Mouse (Mus musculus): ENCODE measurements around the gene Npcd. TPM values are rescaled to one million over a fixed set of nuclear protein-coding genes. Genes with fewer than 3 reads are reported as not detected.

The Npcd gene
- polyA plus RNA-seq, 1 experiment from 2014 or later, result not detected

GRCm38 (mm10) chr15:79873545-79873944 lies 39.5 kb upstream of the Npcd start:
- 90% methylated on average over 8 of the region's 8 CpGs for WGBS
- H3K36me3 ChIP-seq (ENCODE audit: control insufficient read depth, insufficient read depth, low read length), result no peaks in the 10 kb centered on the region
- no peaks in the 10 kb centered on the region for H3K27me3 ChIP-seq (ENCODE audit: control insufficient read depth, insufficient read depth, low read length)
- ATAC-seq (ENCODE audit: low FRiP score), result no peak
- H3K4me3 ChIP-seq (ENCODE audit: low read depth, low read length), result no peak overlapping the region
- H3K4me1 ChIP-seq (ENCODE audit: control insufficient read depth, insufficient read depth, low read length), result no peaks in the 10 kb centered on the region
- no peak for DNase-seq (ENCODE audit: low spot score, missing footprints)
- H3K9me3 ChIP-seq (ENCODE audit: control insufficient read depth, low read length), result no peaks in the 10 kb centered on the region
- no peak overlapping the region for H3K4me2 ChIP-seq
- no peak overlapping the region for H3K27ac ChIP-seq (ENCODE audit: low read depth, low read length)
- no peak overlapping the region for H3K9ac ChIP-seq (ENCODE audit: low read length)

- no peak overlapping the region for H3K9ac ChIP-seq (ENCODE audit: low read length)
- no peak for ATAC-seq (ENCODE audit: low FRiP score)
- H3K9me3 ChIP-seq (ENCODE audit: control insufficient read depth, low read length), result no peaks in the 10 kb centered on the region
- H3K4me2 ChIP-seq, result no peak overlapping the region
- DNase-seq (ENCODE audit: low spot score, missing footprints), result no peak
- no peaks in the 10 kb centered on the region for H3K36me3 ChIP-seq (ENCODE audit: control insufficient read depth, insufficient read depth, low read length)
- 88% methylated on average over 3 of the region's 3 CpGs for WGBS
- no peaks in the 10 kb centered on the region for H3K4me1 ChIP-seq (ENCODE audit: control insufficient read depth, insufficient read depth, low read length)
- H3K27ac ChIP-seq (ENCODE audit: low read depth, low read length), result no peak overlapping the region
- no peak overlapping the region for H3K4me3 ChIP-seq (ENCODE audit: low read depth, low read length)
- H3K27me3 ChIP-seq (ENCODE audit: control insufficient read depth, insufficient read depth, low read length), result no peaks in the 10 kb centered on the region
Observed at GRCm38 (mm10) chr15:79867260-79868002, 33.4 kb upstream of the Npcd start.

- no peaks in the 10 kb centered on the region for H3K27me3 ChIP-seq (ENCODE audit: control insufficient read depth, insufficient read depth, low read length)
- DNase-seq (ENCODE audit: low spot score, missing footprints), result no peak
Observed at GRCm38 (mm10) chr15:79859821-79860220, 25.8 kb upstream of the Npcd start.

GRCm38 (mm10) chr15:79858979-79859378 lies 24.9 kb upstream of the Npcd start:
- Histone ChIP-seq H3K36me3 (ENCODE audit: control insufficient read depth, insufficient read depth, low read length) (no peaks in the 10 kb centered on the region), H3K4me1 (ENCODE audit: control insufficient read depth, insufficient read depth, low read length) (no peaks in the 10 kb centered on the region), H3K27ac (ENCODE audit: low read depth, low read length) (no peak overlapping the region), H3K27me3 (ENCODE audit: control insufficient read depth, insufficient read depth, low read length) (no peaks in the 10 kb centered on the region), H3K4me3 (ENCODE audit: low read depth, low read length) (no peak overlapping the region), H3K9ac (ENCODE audit: low read length) (no peak overlapping the region), H3K9me3 (ENCODE audit: control insufficient read depth, low read length) (no peaks in the 10 kb centered on the region), H3K4me2 (no peak overlapping the region)
- 84% methylated on average over 5 of the region's 5 CpGs for WGBS
- DNase-seq (ENCODE audit: low spot score, missing footprints) (no peak), ATAC-seq (ENCODE audit: low FRiP score) (no peak)

More at GRCm38 (mm10) chr15:79859821-79860220, 25.8 kb upstream of the Npcd start:
- Histone ChIP-seq H3K4me3 (ENCODE audit: low read depth, low read length) (no peak overlapping the region), H3K27ac (ENCODE audit: low read depth, low read length) (no peak overlapping the region), H3K4me1 (ENCODE audit: control insufficient read depth, insufficient read depth, low read length) (no peaks in the 10 kb centered on the region), H3K9ac (ENCODE audit: low read length) (no peak overlapping the region), H3K4me2 (no peak overlapping the region), H3K9me3 (ENCODE audit: control insufficient read depth, low read length) (no peaks in the 10 kb centered on the region), H3K36me3 (ENCODE audit: control insufficient read depth, insufficient read depth, low read length) (no peaks in the 10 kb centered on the region)
- 91% methylated on average over 9 of the region's 9 CpGs for WGBS
- ATAC-seq (ENCODE audit: low FRiP score), result no peak

GRCm38 (mm10) chr15:79850143-79850542 lies 16.1 kb upstream of the Npcd start:
- Histone ChIP-seq H3K27ac (ENCODE audit: low read depth, low read length) (no peak overlapping the region), H3K27me3 (ENCODE audit: control insufficient read depth, insufficient read depth, low read length) (no peaks in the 10 kb centered on the region), H3K4me2 (no peak overlapping the region), H3K9ac (ENCODE audit: low read length) (no peak overlapping the region), H3K9me3 (ENCODE audit: control insufficient read depth, low read length) (no peaks in the 10 kb centered on the region), H3K36me3 (ENCODE audit: control insufficient read depth, insufficient read depth, low read length) (no peaks in the 10 kb centered on the region), H3K4me1 (ENCODE audit: control insufficient read depth, insufficient read depth, low read length) (no peaks in the 10 kb centered on the region), H3K4me3 (ENCODE audit: low read depth, low read length) (no peak overlapping the region)
- DNase-seq (ENCODE audit: low spot score, missing footprints), result no peak
- ATAC-seq (ENCODE audit: low FRiP score), result no peak
- 87% methylated on average over 2 of the region's 2 CpGs for WGBS

GRCm38 (mm10) chr15:79847100-79847499 lies 13.1 kb upstream of the Npcd start:
- DNase-seq (ENCODE audit: low spot score, missing footprints) (no peak), ATAC-seq (ENCODE audit: low FRiP score) (no peak)
- H3K9ac ChIP-seq (ENCODE audit: low read length), result no peak overlapping the region
- WGBS, result 26% methylated on average over 5 of the region's 5 CpGs
- H3K9me3 ChIP-seq (ENCODE audit: control insufficient read depth, low read length), result no peaks in the 10 kb centered on the region
- H3K27ac ChIP-seq (ENCODE audit: low read depth, low read length), result no peak overlapping the region
- H3K27me3 ChIP-seq (ENCODE audit: control insufficient read depth, insufficient read depth, low read length), result no peaks in the 10 kb centered on the region
- no peaks in the 10 kb centered on the region for H3K4me1 ChIP-seq (ENCODE audit: control insufficient read depth, insufficient read depth, low read length)
- H3K4me3 ChIP-seq (ENCODE audit: low read depth, low read length), result no peak overlapping the region
- H3K4me2 ChIP-seq, result no peak overlapping the region
- no peaks in the 10 kb centered on the region for H3K36me3 ChIP-seq (ENCODE audit: control insufficient read depth, insufficient read depth, low read length)

GRCm38 (mm10) chr15:79845986-79846385 lies 11.9 kb upstream of the Npcd start:
- no peak overlapping the region for H3K4me2 ChIP-seq
- H3K27me3 ChIP-seq (ENCODE audit: control insufficient read depth, insufficient read depth, low read length), result no peaks in the 10 kb centered on the region
- no peaks in the 10 kb centered on the region for H3K36me3 ChIP-seq (ENCODE audit: control insufficient read depth, insufficient read depth, low read length)
- ATAC-seq (ENCODE audit: low FRiP score) (no peak), DNase-seq (ENCODE audit: low spot score, missing footprints) (no peak)
- no peak overlapping the region for H3K9ac ChIP-seq (ENCODE audit: low read length)
- WGBS, result 76% methylated on average over 4 of the region's 4 CpGs
- no peaks in the 10 kb centered on the region for H3K4me1 ChIP-seq (ENCODE audit: control insufficient read depth, insufficient read depth, low read length)
- H3K27ac ChIP-seq (ENCODE audit: low read depth, low read length), result no peak overlapping the region
- no peak overlapping the region for H3K4me3 ChIP-seq (ENCODE audit: low read depth, low read length)
- no peaks in the 10 kb centered on the region for H3K9me3 ChIP-seq (ENCODE audit: control insufficient read depth, low read length)

- no peaks in the 10 kb centered on the region for H3K27me3 ChIP-seq (ENCODE audit: control insufficient read depth, insufficient read depth, low read length)
- H3K9ac ChIP-seq (ENCODE audit: low read length), result no peak overlapping the region
- WGBS, result 86% methylated on average over 3 of the region's 3 CpGs
- H3K4me1 ChIP-seq (ENCODE audit: control insufficient read depth, insufficient read depth, low read length), result no peaks in the 10 kb centered on the region
- no peaks in the 10 kb centered on the region for H3K36me3 ChIP-seq (ENCODE audit: control insufficient read depth, insufficient read depth, low read length)
- H3K27ac ChIP-seq (ENCODE audit: low read depth, low read length), result no peak overlapping the region
- H3K9me3 ChIP-seq (ENCODE audit: control insufficient read depth, low read length), result no peaks in the 10 kb centered on the region
- H3K4me2 ChIP-seq, result no peak overlapping the region
- ATAC-seq (ENCODE audit: low FRiP score), result no peak
- H3K4me3 ChIP-seq (ENCODE audit: low read depth, low read length), result no peak overlapping the region
- no peak for DNase-seq (ENCODE audit: low spot score, missing footprints)
Observed at GRCm38 (mm10) chr15:79842985-79843384, 8.9 kb upstream of the Npcd start.

GRCm38 (mm10) chr15:79840281-79840680 lies 6.2 kb upstream of the Npcd start:
- no peaks in the 10 kb centered on the region for H3K27me3 ChIP-seq (ENCODE audit: control insufficient read depth, insufficient read depth, low read length)
- H3K27ac ChIP-seq (ENCODE audit: low read depth, low read length), result no peak overlapping the region
- H3K9me3 ChIP-seq (ENCODE audit: control insufficient read depth, low read length), result no peaks in the 10 kb centered on the region
- no peak for DNase-seq (ENCODE audit: low spot score, missing footprints)
- H3K4me1 ChIP-seq (ENCODE audit: control insufficient read depth, insufficient read depth, low read length), result peaks cover 5% of the 10 kb centered on the region; the same call in 1 of the 2 replicates
- H3K9ac ChIP-seq (ENCODE audit: low read length), result no peak overlapping the region
- WGBS, result 71% methylated on average over 2 of the region's 2 CpGs
- no peak for ATAC-seq (ENCODE audit: low FRiP score)
- no peaks in the 10 kb centered on the region for H3K36me3 ChIP-seq (ENCODE audit: control insufficient read depth, insufficient read depth, low read length)
- H3K4me2 ChIP-seq, result no peak overlapping the region
- H3K4me3 ChIP-seq (ENCODE audit: low read depth, low read length), result no peak overlapping the region
